22 mouse cellular contexts compared by ENCODE assay signal in genomic region chr10:44461063-44461462, GRCm38 (mm10).
DNase-seq lines count a peak whose midpoint lies in the region; ATAC-seq and TF ChIP-seq lines count a peak whose summit lies in the region.
"Had no signal": no experiment of that assay in that cellular context is flagged by ENCODE, and none has a peak within 500 bp of the region (broad histone marks: within the 10 kb centered on the region; RNA-seq: fewer than 3 reads in every experiment).

No protein-coding gene starts in this region.

- peak; percentile 71 for DNase-seq in heart, adult 11 months
- DNase-seq in heart, postnatal 14 days, result no peak
- peak; percentile 28 for DNase-seq in heart, embryonic 10.5 days (ENCODE audit: low spot score)
- DNase-seq in heart, postnatal 36 days, result no peak
- DNase-seq in midbrain, embryonic 11.5 days (ENCODE audit: low spot score, missing footprints), result peak; percentile 84
- DNase-seq in MEL (ENCODE audit: low read depth, low spot score), result no peak
- DNase-seq in layer of hippocampus, adult 9-11 months, result no peak
- DNase-seq: adrenal gland, adult 2 months; adrenal gland, adult 8-10 months; adrenal gland, postnatal 10 days; adrenal gland, postnatal 14 days; adrenal gland, postnatal 25 days; adrenal gland, postnatal 36 days; cerebellum, adult 11 months; cerebellum, adult 11-12 months; cerebellum, adult 18-20 months had no signal

- no peaks in the 10 kb centered on the region for H3K79me2 ChIP-seq in MEL (ENCODE audit: control insufficient read depth, insufficient read depth, low read length, poor library complexity)

- no peak overlapping the region for H3K4me2 ChIP-seq in midbrain, embryonic 11.5 days
- H3K4me2 ChIP-seq in midbrain, embryonic 16.5 days (ENCODE audit: low read length), result no peak overlapping the region

- no peak for ATAC-seq in midbrain, embryonic 11.5 days (ENCODE audit: low FRiP score)
- ATAC-seq in midbrain, embryonic 16.5 days, result no peak
- ATAC-seq: activated CD4-positive, CD25-positive, alpha-beta regulatory T cell, adult 4 months; CD4-positive, CD25-positive, alpha-beta regulatory T cell, adult 4 months; Patski had no signal

- H3K27me3 ChIP-seq in heart, embryonic 10.5 days (ENCODE audit: insufficient read depth, poor library complexity, severe bottlenecking), result peaks cover 46% of the 10 kb centered on the region
- H3K27me3 ChIP-seq in midbrain, embryonic 11.5 days (ENCODE audit: control insufficient read depth, insufficient read depth, low read length), result peaks cover 30% of the 10 kb centered on the region
- H3K27me3 ChIP-seq in midbrain, embryonic 16.5 days (ENCODE audit: control insufficient read depth, insufficient read depth, low read depth, low read length), result peaks cover 17% of the 10 kb centered on the region
- no peaks in the 10 kb centered on the region for H3K27me3 ChIP-seq in MEL (ENCODE audit: control insufficient read depth in 1 of 2, insufficient read depth in 2 of 2, low read length in 2 of 2)
- H3K27me3 ChIP-seq: CH12.LX had no signal

- intact Hi-C loops in heart, postnatal 14 days (cut with DNase I), result loop anchor here (5.0 kb wide), 3 partner anchors 41 to 401 kb away; no protein-coding TSS in a partner anchor
- intact Hi-C loops in heart, postnatal 36 days (cut with DNase I), result no loop called here

- no peak for TF ChIP-seq RAD21 in MEL (IDR thresholded peaks at IDR 0.05; ENCODE audit: low read depth, low read length)

- TF ChIP-seq CTCF in MEL (IDR thresholded peaks at IDR 0.05 in 2 of 3, conservative IDR thresholded peaks at IDR 0.05 in 1 of 3; ENCODE audit: control insufficient read depth in 1 of 3, insufficient read depth in 1 of 3, low read depth in 2 of 3, low read length in 3 of 3, poor library complexity in 1 of 3, severe bottlenecking in 1 of 3), result no peak

- WGBS in heart, embryonic 10.5 days, result 88% methylated on average over 6 of the region's 6 CpGs
- WGBS in midbrain, embryonic 11.5 days, result 90% methylated on average over 6 of the region's 6 CpGs
- 93% methylated on average over 6 of the region's 6 CpGs for WGBS in midbrain, embryonic 16.5 days

- TF ChIP-seq EP300 in MEL (IDR thresholded peaks at IDR 0.05; ENCODE audit: low read depth in 1 of 2, low read length in 2 of 2), result no peak

- H3K36me3 ChIP-seq in heart, embryonic 10.5 days, result no peaks in the 10 kb centered on the region
- H3K36me3 ChIP-seq in midbrain, embryonic 11.5 days (ENCODE audit: control insufficient read depth, insufficient read depth, low read length), result no peaks in the 10 kb centered on the region
- no peaks in the 10 kb centered on the region for H3K36me3 ChIP-seq in midbrain, embryonic 16.5 days (ENCODE audit: control insufficient read depth, insufficient read depth, low read length)
- peaks cover 0 to 23% of the 10 kb centered on the region in 2 experiments; a peak in 2 of 4 replicates for H3K36me3 ChIP-seq in MEL (ENCODE audit: control insufficient read depth in 1 of 2, insufficient read depth in 2 of 2, low read length in 2 of 2)

- no peak for TF ChIP-seq POLR2A in MEL (IDR thresholded peaks at IDR 0.05; ENCODE audit: control insufficient read depth in 1 of 2, insufficient read depth in 1 of 2, low read depth in 1 of 2, low read length in 2 of 2, poor library complexity in 1 of 2)

- H3K4me3 ChIP-seq in heart, embryonic 10.5 days, result no peak overlapping the region
- no peak overlapping the region for H3K4me3 ChIP-seq in midbrain, embryonic 11.5 days (ENCODE audit: low read depth, low read length)
- no peak overlapping the region for H3K4me3 ChIP-seq in midbrain, embryonic 16.5 days (ENCODE audit: low read depth, low read length)
- H3K4me3 ChIP-seq in MEL (ENCODE audit: control insufficient read depth in 1 of 2, insufficient read depth in 1 of 2, low read depth in 2 of 2, low read length in 2 of 2), result no peak overlapping the region

- no peaks in the 10 kb centered on the region for H3K9me3 ChIP-seq in heart, embryonic 10.5 days
- no peaks in the 10 kb centered on the region for H3K9me3 ChIP-seq in midbrain, embryonic 11.5 days (ENCODE audit: control insufficient read depth, low read length)
- H3K9me3 ChIP-seq in midbrain, embryonic 16.5 days (replicated peaks; ENCODE audit: control insufficient read depth, low read length, poor library complexity, severe bottlenecking), result no peaks in the 10 kb centered on the region
- no peaks in the 10 kb centered on the region for H3K9me3 ChIP-seq in MEL (replicated peaks; ENCODE audit: insufficient read depth, low read length)
- H3K9me3 ChIP-seq: G1E had no signal

- H3K9ac ChIP-seq in midbrain, embryonic 11.5 days (ENCODE audit: low read length), result no peak overlapping the region
- no peak overlapping the region for H3K9ac ChIP-seq in midbrain, embryonic 16.5 days (ENCODE audit: low read depth, low read length)
- H3K9ac ChIP-seq in MEL (ENCODE audit: control insufficient read depth, low read depth, low read length, poor library complexity, severe bottlenecking), result no peak overlapping the region

- no peak overlapping the region for H3K27ac ChIP-seq in heart, embryonic 10.5 days
- H3K27ac ChIP-seq in midbrain, embryonic 11.5 days (ENCODE audit: low read depth, low read length), result no peak overlapping the region
- no peak overlapping the region for H3K27ac ChIP-seq in midbrain, embryonic 16.5 days (ENCODE audit: low read length)
- no peak overlapping the region for H3K27ac ChIP-seq in MEL (ENCODE audit: control insufficient read depth, low read depth, low read length)

- peaks cover 34% of the 10 kb centered on the region for H3K4me1 ChIP-seq in heart, embryonic 10.5 days
- peaks cover 22% of the 10 kb centered on the region for H3K4me1 ChIP-seq in midbrain, embryonic 11.5 days (ENCODE audit: control insufficient read depth, insufficient read depth, low read length)
- peaks cover 20% of the 10 kb centered on the region for H3K4me1 ChIP-seq in midbrain, embryonic 16.5 days (ENCODE audit: control insufficient read depth, insufficient read depth, low read length)
- peaks cover 0 to 27% of the 10 kb centered on the region in 2 experiments for H3K4me1 ChIP-seq in MEL (ENCODE audit: control insufficient read depth in 1 of 2, insufficient read depth in 2 of 2, low read length in 2 of 2)

TF ChIP-seq in MEL, 35 proteins besides CTCF, POLR2A, EP300 and RAD21:
- TF ChIP-seq ZC3H11A (IDR thresholded peaks at IDR 0.05; ENCODE audit: low read depth, low read length) (no peak), TBP (IDR thresholded peaks at IDR 0.05; ENCODE audit: low read depth, low read length) (0 out of 2 replicates have a peak, but pooled peaks have one; percentile 30), BHLHE40 (IDR thresholded peaks at IDR 0.05; ENCODE audit: borderline replicate concordance, low read depth, low read length) (no peak), MAZ (IDR thresholded peaks at IDR 0.05; ENCODE audit: low read depth, low read length) (no peak), ZNF384 (IDR thresholded peaks at IDR 0.05; ENCODE audit: low read depth, low read length) (no peak), RCOR1 (IDR thresholded peaks at IDR 0.05; ENCODE audit: low read depth, low read length) (no peak), JUND (IDR thresholded peaks at IDR 0.05; ENCODE audit: low read depth, low read length) (no peak)

Comparison
In these comparisons a context has a peak if more than half of its experiments do, and no peak if none do; other contexts are left out.
1. DNase-seq: peak in heart, adult 11 months (single experiment), heart, embryonic 10.5 days (single experiment) and midbrain, embryonic 11.5 days (single experiment); none in heart, postnatal 14 days (0 of 2), heart, postnatal 36 days (0 of 2), MEL (single experiment) and layer of hippocampus, adult 9-11 months (single experiment).